Mouse (Mus musculus) E14TG2a.4 (cell line): ENCODE data around the gene Tpcn1.

Experiments
- CTCF ChIP-seq: conservative IDR thresholded peaks from 2 replicates; pipeline ENCODE4 v1.5.1; 2014; ENCODE audit warnings: low read length
- NANOG ChIP-seq: IDR thresholded peaks from 2 replicates; pipeline ENCODE4 v1.6.1; 2014; ENCODE audit warnings: borderline replicate concordance, low read length, mixed read lengths
- POU5F1 ChIP-seq: IDR thresholded peaks from 2 replicates; pipeline ENCODE4 v1.6.1; 2014; ENCODE audit warnings: low read length, borderline replicate concordance

DNA sequence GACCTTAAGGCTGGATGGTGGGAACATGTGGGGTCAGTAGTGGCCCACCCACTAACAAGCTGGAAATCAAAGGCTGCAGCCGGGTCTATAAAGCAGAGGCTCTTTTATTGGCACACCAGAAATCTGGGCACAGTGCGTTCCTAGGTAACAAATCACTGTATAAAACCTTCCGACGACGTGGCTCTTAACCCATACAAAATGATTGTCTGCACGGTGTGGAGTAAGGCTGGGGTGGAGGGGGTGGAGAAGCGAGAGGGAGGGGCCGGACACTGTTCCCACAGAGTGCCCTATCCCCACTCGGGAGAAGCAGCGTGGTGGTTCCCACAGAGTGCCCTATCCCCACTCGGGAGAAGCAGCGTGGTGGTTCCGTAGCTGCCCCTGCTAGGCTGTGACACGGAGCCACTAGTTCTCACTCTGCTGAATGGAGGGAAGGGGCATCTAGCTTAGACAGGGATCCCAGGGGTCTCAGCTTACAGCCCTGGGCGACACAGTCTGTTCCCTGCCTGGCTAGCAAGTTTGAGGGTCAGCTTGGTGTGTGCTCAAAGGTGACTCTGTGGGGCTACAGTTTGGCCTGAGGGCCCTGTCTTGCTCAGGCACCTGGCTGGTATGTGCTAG, 54.3 kb downstream of the Tpcn1 start:
- TF ChIP-seq CTCF (no peak), NANOG (no peak), POU5F1 (no peak)
